Mouse (Mus musculus) intestine, embryonic 16.5 days (tissue): Measurements from ENCODE around the gene Zfp467. TPM values are rescaled to one million over a fixed set of nuclear protein-coding genes. Genes with fewer than 3 reads are reported as not detected.
A peak's percentile ranks its signal among the peaks of the same experiment; 100 is the strongest.

Source experiments
- ATAC-seq: fragments of 200-750 bp; cut with Nextera tagmentation; 2 replicates; pipeline ENCODE4 v1.8.0; 2017; ENCODE audit warnings: moderate TSS enrichment, moderate library complexity
- H3K27ac ChIP-seq: fragments of 300-500 bp; sonication (generic); 2 replicates; pipeline ENCODE4 v1.5.1; 2014; ENCODE audit warnings: mild to moderate bottlenecking, low read length
- H3K27me3 ChIP-seq: fragments of 300-500 bp; sonication (generic); replicated peaks from 2 replicates; pipeline ENCODE4 v1.6.1; 2014; ENCODE audit warnings: low read length, control low read depth, mixed read lengths; ENCODE audit not compliant: control insufficient read depth, insufficient read depth
- H3K36me3 ChIP-seq: fragments of 300-500 bp; sonication (generic); 2 replicates; pipeline ENCODE4 v1.6.1; 2014; ENCODE audit warnings: low read length, control low read depth; ENCODE audit not compliant: control insufficient read depth, insufficient read depth
- H3K4me1 ChIP-seq: fragments of 300-500 bp; sonication (generic); 2 replicates; pipeline ENCODE4 v1.6.1; 2014; ENCODE audit warnings: low read length, control low read depth, mixed read lengths; ENCODE audit not compliant: control insufficient read depth, insufficient read depth
- H3K4me2 ChIP-seq: fragments of 300-500 bp; sonication (generic); 2 replicates; pipeline ENCODE4 v1.6.1; 2014; ENCODE audit warnings: low read depth, low read length, control low read depth
- H3K4me3 ChIP-seq: fragments of 300-500 bp; sonication (generic); 2 replicates; pipeline ENCODE4 v1.5.1; 2014; ENCODE audit warnings: mild to moderate bottlenecking, low read length
- H3K9ac ChIP-seq: fragments of 300-500 bp; sonication (generic); 2 replicates; pipeline ENCODE4 v1.6.1; 2014; ENCODE audit warnings: low read depth, low read length
- H3K9me3 ChIP-seq: fragments of 300-500 bp; sonication (generic); 2 replicates; pipeline ENCODE4 v1.6.1; 2016; ENCODE audit warnings: low read length, control low read depth; ENCODE audit not compliant: control insufficient read depth
- WGBS: fragments of 180-500 bp; shearing (Covaris S2); extraction: QIAGEN DNeasy Blood & Tissue Kit; methylation state at CpG from one replicate; pipeline ENCODE4 v1.1.7; 2014; 5-methylcytosine and 5-hydroxymethylcytosine counted together
- polyA plus RNA-seq: library from polyadenylated mRNA; unstranded; fragments of >200 nt; fragmentation: Nextera tagmentation; extraction: Ambion mirVana; gene quantifications from 2 replicates; pipeline ENCODE4 v1.2.1, GENCODE M21; 2015

Gene Zfp467
- polyA plus RNA-seq, 1 experiment from 2014 or later, result 17.8 TPM

- WGBS, result 5% methylated on average over 19 of the region's 19 CpGs
- ATAC-seq, result peak; percentile 90
- H3K27me3 ChIP-seq, result no peaks in the 10 kb centered on the region
- peak overlapping the region; percentile 72 for H3K27ac ChIP-seq
- peak overlapping the region; percentile 78 for H3K4me2 ChIP-seq
- peaks cover 26% of the 10 kb centered on the region for H3K36me3 ChIP-seq
- H3K4me3 ChIP-seq, result peak overlapping the region; percentile 91
- H3K4me1 ChIP-seq, result peaks cover 18% of the 10 kb centered on the region
- peak overlapping the region; percentile 96 for H3K9ac ChIP-seq
- no peaks in the 10 kb centered on the region; the same call in 1 of the 2 replicates for H3K9me3 ChIP-seq
Measured at GRCm38 (mm10) chr6:48443592-48444309, 1.9 kb downstream of the Zfp467 start.

- no peaks in the 10 kb centered on the region for H3K27me3 ChIP-seq
- no peaks in the 10 kb centered on the region; the same call in 1 of the 2 replicates for H3K9me3 ChIP-seq
- H3K4me3 ChIP-seq, result no peak overlapping the region
- ATAC-seq, result no peak
- peaks cover 21% of the 10 kb centered on the region for H3K4me1 ChIP-seq
- H3K9ac ChIP-seq, result no peak overlapping the region
- H3K36me3 ChIP-seq, result peaks cover 46% of the 10 kb centered on the region
- H3K4me2 ChIP-seq, result no peak overlapping the region
- no peak overlapping the region for H3K27ac ChIP-seq
- WGBS, result 49% methylated on average over 14 of the region's 14 CpGs
Measured at GRCm38 (mm10) chr6:48440306-48441014, 5.2 kb downstream of the Zfp467 start.

- Histone ChIP-seq H3K9me3 (no peaks in the 10 kb centered on the region; the same call in 1 of the 2 replicates), H3K27ac (no peak overlapping the region), H3K9ac (no peak overlapping the region), H3K36me3 (peaks cover 46% of the 10 kb centered on the region), H3K4me1 (peaks cover 22% of the 10 kb centered on the region), H3K27me3 (no peaks in the 10 kb centered on the region), H3K4me2 (no peak overlapping the region), H3K4me3 (no peak overlapping the region)
- no peak for ATAC-seq
Measured at GRCm38 (mm10) chr6:48439654-48440053, 6.0 kb downstream of the Zfp467 start.

- Histone ChIP-seq H3K27ac (no peak overlapping the region), H3K27me3 (no peaks in the 10 kb centered on the region), H3K9ac (no peak overlapping the region), H3K4me3 (no peak overlapping the region), H3K36me3 (peaks cover 46% of the 10 kb centered on the region), H3K9me3 (no peaks in the 10 kb centered on the region; the same call in 1 of the 2 replicates), H3K4me1 (peaks cover 23% of the 10 kb centered on the region), H3K4me2 (no peak overlapping the region)
- WGBS, result 60% methylated on average over 55 of the region's 55 CpGs
- ATAC-seq, result no peak
Measured at GRCm38 (mm10) chr6:48438475-48439125, 7.0 kb downstream of the Zfp467 start.

- H3K27ac ChIP-seq, result no peak overlapping the region
- H3K4me2 ChIP-seq, result no peak overlapping the region
- H3K4me1 ChIP-seq, result peaks cover 25% of the 10 kb centered on the region
- no peaks in the 10 kb centered on the region; the same call in 1 of the 2 replicates for H3K9me3 ChIP-seq
- WGBS, result 76% methylated on average over 35 of the region's 35 CpGs
- H3K4me3 ChIP-seq, result no peak overlapping the region
- ATAC-seq, result no peak
- H3K36me3 ChIP-seq, result peaks cover 46% of the 10 kb centered on the region
- H3K27me3 ChIP-seq, result no peaks in the 10 kb centered on the region
- no peak overlapping the region; the same call in 1 of the 2 replicates for H3K9ac ChIP-seq
Measured at GRCm38 (mm10) chr6:48437679-48438376, 7.8 kb downstream of the Zfp467 start.

GRCm38 (mm10) chr6:48435706-48436349 lies 9.8 kb downstream of the Zfp467 start:
- no peak for ATAC-seq
- Histone ChIP-seq H3K4me1 (peaks cover 24% of the 10 kb centered on the region), H3K9me3 (no peaks in the 10 kb centered on the region; the same call in 1 of the 2 replicates), H3K36me3 (peaks cover 28% of the 10 kb centered on the region), H3K4me3 (no peak overlapping the region), H3K9ac (no peak overlapping the region), H3K4me2 (no peak overlapping the region), H3K27ac (no peak overlapping the region), H3K27me3 (no peaks in the 10 kb centered on the region)
- 64% methylated on average over 5 of the region's 5 CpGs for WGBS

GRCm38 (mm10) chr6:48435111-48435510 lies 10.5 kb downstream of the Zfp467 start:
- Histone ChIP-seq H3K4me1 (peaks cover 20% of the 10 kb centered on the region), H3K4me2 (no peak overlapping the region), H3K9me3 (no peaks in the 10 kb centered on the region; the same call in 1 of the 2 replicates), H3K27ac (no peak overlapping the region), H3K36me3 (peaks cover 27% of the 10 kb centered on the region), H3K9ac (no peak overlapping the region), H3K27me3 (no peaks in the 10 kb centered on the region), H3K4me3 (no peak overlapping the region)
- 45% methylated on average over 5 of the region's 5 CpGs for WGBS
- no peak for ATAC-seq

- H3K4me3 ChIP-seq, result no peak overlapping the region
- H3K9ac ChIP-seq, result no peak overlapping the region
- ATAC-seq, result no peak
- H3K4me2 ChIP-seq, result no peak overlapping the region
- H3K9me3 ChIP-seq, result no peaks in the 10 kb centered on the region; the same call in 1 of the 2 replicates
- no peak overlapping the region for H3K27ac ChIP-seq
- WGBS, result 58% methylated on average over 6 of the region's 6 CpGs
- H3K27me3 ChIP-seq, result no peaks in the 10 kb centered on the region
- H3K36me3 ChIP-seq, result peaks cover 27% of the 10 kb centered on the region
- H3K4me1 ChIP-seq, result peaks cover 20% of the 10 kb centered on the region
Measured at GRCm38 (mm10) chr6:48434651-48435050, 11.0 kb downstream of the Zfp467 start.
